ENCODE assay signal across 21 mouse cellular contexts in genomic region chr2:38367023-38367422, GRCm38 (mm10). TPM values are rescaled to one million over a fixed set of nuclear protein-coding genes. Genes with fewer than 3 reads are reported as not detected.
DNase-seq lines count a peak whose midpoint lies in the region; ATAC-seq and TF ChIP-seq lines count a peak whose summit lies in the region.
"Had no signal": no experiment of that assay in that cellular context is flagged by ENCODE, and none has a peak within 500 bp of the region (broad histone marks: within the 10 kb centered on the region; RNA-seq: fewer than 3 reads in every experiment).

No protein-coding gene starts in this region.

- H3K9ac ChIP-seq in heart, embryonic 12.5 days = no peak overlapping the region
- no peak overlapping the region for H3K9ac ChIP-seq in forebrain, embryonic 12.5 days
- H3K9ac ChIP-seq in neural tube, embryonic 15.5 days (replicated peaks) = no peak overlapping the region
- H3K9ac ChIP-seq in liver, postnatal 0 days (replicated peaks) = no peak overlapping the region
- H3K9ac ChIP-seq: embryonic facial prominence, embryonic 12.5 days; intestine, embryonic 15.5 days; lung, embryonic 14.5 days; neural tube, embryonic 13.5 days had no signal

- no peak for DNase-seq in heart, adult 11 months
- peak; percentile 48 for DNase-seq in brain, embryonic 14.5 days (ENCODE audit: low read depth)
- no peak for DNase-seq in limb, embryonic 10.5 days (ENCODE audit: low spot score)
- DNase-seq in liver, postnatal 0 days = no peak
- no peak for DNase-seq in frontal cortex, postnatal 36 days (ENCODE audit: low spot score in 2 of 2)
- DNase-seq: adrenal gland, adult 8-10 months; B cell, adult 2 months; cerebellum, adult 11-12 months; cerebellum, postnatal 25 days; kidney, postnatal 10 days; layer of hippocampus, adult 9-11 months; lung, embryonic 14.5 days; right cerebral cortex, postnatal 4 days; thymus, postnatal 36 days had no signal

- no peaks in the 10 kb centered on the region for H3K9me3 ChIP-seq in heart, embryonic 12.5 days (replicated peaks)
- no peaks in the 10 kb centered on the region for H3K9me3 ChIP-seq in forebrain, embryonic 12.5 days
- H3K9me3 ChIP-seq in limb, embryonic 10.5 days (replicated peaks) = no peaks in the 10 kb centered on the region
- no peaks in the 10 kb centered on the region for H3K9me3 ChIP-seq in neural tube, embryonic 15.5 days (replicated peaks)
- no peaks in the 10 kb centered on the region for H3K9me3 ChIP-seq in liver, postnatal 0 days (ENCODE audit: low read length)
- H3K9me3 ChIP-seq: embryonic facial prominence, embryonic 12.5 days; hindbrain, embryonic 10.5 days; intestine, embryonic 15.5 days; neural tube, embryonic 13.5 days had no signal

- WGBS in heart, embryonic 12.5 days = 11% methylated on average over 9 of the region's 9 CpGs
- WGBS in forebrain, embryonic 12.5 days = 33% methylated on average over 9 of the region's 9 CpGs
- 9% methylated on average over 9 of the region's 9 CpGs for WGBS in limb, embryonic 10.5 days
- WGBS in neural tube, embryonic 15.5 days = 15% methylated on average over 9 of the region's 9 CpGs
- 15% methylated on average over 9 of the region's 9 CpGs for WGBS in liver, postnatal 0 days (ENCODE audit: insufficient replicate concordance)

- no peak for TF ChIP-seq POLR2A in brain, embryonic 14.5 days (IDR thresholded peaks at IDR 0.05; ENCODE audit: borderline replicate concordance, extremely low read depth, insufficient read depth, insufficient read length, poor library complexity, severe bottlenecking)

- no peak for TF ChIP-seq EP300 in liver, postnatal 0 days (IDR thresholded peaks at IDR 0.05; ENCODE audit: low read depth)

- peaks cover 89% of the 10 kb centered on the region for H3K27me3 ChIP-seq in heart, embryonic 12.5 days (replicated peaks)
- H3K27me3 ChIP-seq in forebrain, embryonic 12.5 days = peaks cover 25% of the 10 kb centered on the region
- peaks cover 87% of the 10 kb centered on the region for H3K27me3 ChIP-seq in limb, embryonic 10.5 days (ENCODE audit: low read depth, poor library complexity, severe bottlenecking)
- H3K27me3 ChIP-seq in neural tube, embryonic 15.5 days (replicated peaks) = peaks cover 87% of the 10 kb centered on the region
- peaks cover 66% of the 10 kb centered on the region for H3K27me3 ChIP-seq in liver, postnatal 0 days (ENCODE audit: insufficient read depth, low read length)

- H3K4me2 ChIP-seq in heart, embryonic 12.5 days = no peak overlapping the region
- no peak overlapping the region for H3K4me2 ChIP-seq in forebrain, embryonic 12.5 days
- no peak overlapping the region for H3K4me2 ChIP-seq in neural tube, embryonic 15.5 days
- no peak overlapping the region for H3K4me2 ChIP-seq in liver, postnatal 0 days (ENCODE audit: low read depth, low read length)
- H3K4me2 ChIP-seq: embryonic facial prominence, embryonic 12.5 days; intestine, embryonic 15.5 days; lung, embryonic 14.5 days; neural tube, embryonic 13.5 days had no signal

- ATAC-seq in heart, embryonic 12.5 days (ENCODE audit: insufficient number of reproducible peaks, low FRiP score) = 0 out of 2 replicates have a peak, but pooled peaks have one; percentile 29
- ATAC-seq in forebrain, embryonic 12.5 days (ENCODE audit: low FRiP score) = no peak
- no peak for ATAC-seq in neural tube, embryonic 15.5 days (ENCODE audit: low FRiP score)
- ATAC-seq in liver, postnatal 0 days = no peak
- ATAC-seq: intestine, embryonic 15.5 days had no signal

- no peaks in the 10 kb centered on the region for H3K36me3 ChIP-seq in heart, embryonic 12.5 days
- H3K36me3 ChIP-seq in forebrain, embryonic 12.5 days (replicated peaks) = peaks cover 83% of the 10 kb centered on the region
- H3K36me3 ChIP-seq in limb, embryonic 10.5 days = peaks cover 81% of the 10 kb centered on the region
- no peaks in the 10 kb centered on the region for H3K36me3 ChIP-seq in neural tube, embryonic 15.5 days
- no peaks in the 10 kb centered on the region for H3K36me3 ChIP-seq in liver, postnatal 0 days (replicated peaks; ENCODE audit: insufficient read depth, low read length)
- H3K36me3 ChIP-seq: embryonic facial prominence, embryonic 12.5 days; hindbrain, embryonic 10.5 days; intestine, embryonic 15.5 days; neural tube, embryonic 13.5 days had no signal

- H3K27ac ChIP-seq in heart, embryonic 12.5 days (ENCODE audit: poor library complexity, severe bottlenecking) = no peak overlapping the region
- H3K27ac ChIP-seq in forebrain, embryonic 12.5 days = peak overlapping the region; percentile 68
- H3K27ac ChIP-seq in limb, embryonic 10.5 days = peak overlapping the region; percentile 58
- no peak overlapping the region for H3K27ac ChIP-seq in neural tube, embryonic 15.5 days (replicated peaks)
- no peak overlapping the region for H3K27ac ChIP-seq in liver, postnatal 0 days (ENCODE audit: low read depth)
- H3K27ac ChIP-seq: embryonic facial prominence, embryonic 12.5 days; hindbrain, embryonic 10.5 days; intestine, embryonic 15.5 days; neural tube, embryonic 13.5 days had no signal

- peaks cover 12% of the 10 kb centered on the region for H3K4me1 ChIP-seq in heart, embryonic 12.5 days (replicated peaks)
- peaks cover 33% of the 10 kb centered on the region for H3K4me1 ChIP-seq in forebrain, embryonic 12.5 days
- H3K4me1 ChIP-seq in limb, embryonic 10.5 days = peaks cover 31% of the 10 kb centered on the region
- H3K4me1 ChIP-seq in neural tube, embryonic 15.5 days = peaks cover 6% of the 10 kb centered on the region
- peaks cover 10% of the 10 kb centered on the region for H3K4me1 ChIP-seq in liver, postnatal 0 days (ENCODE audit: insufficient read depth)

- H3K4me3 ChIP-seq in heart, embryonic 12.5 days = no peak overlapping the region
- H3K4me3 ChIP-seq in forebrain, embryonic 12.5 days (replicated peaks) = no peak overlapping the region
- H3K4me3 ChIP-seq in limb, embryonic 10.5 days = no peak overlapping the region
- H3K4me3 ChIP-seq in neural tube, embryonic 15.5 days (replicated peaks) = no peak overlapping the region
- no peak overlapping the region for H3K4me3 ChIP-seq in liver, postnatal 0 days (ENCODE audit: low read depth, low read length)
- H3K4me3 ChIP-seq: embryonic facial prominence, embryonic 12.5 days; hindbrain, embryonic 10.5 days; intestine, embryonic 15.5 days; neural tube, embryonic 13.5 days had no signal

- TF ChIP-seq CTCF in brain, embryonic 14.5 days (IDR thresholded peaks at IDR 0.05; ENCODE audit: borderline replicate concordance, extremely low read depth, insufficient read depth, insufficient read length) = no peak
- no peak for TF ChIP-seq CTCF in liver, postnatal 0 days (IDR thresholded peaks at IDR 0.05; ENCODE audit: low read depth)

RNA-seq across cellular contexts. Expression of gene Lhx2, which starts 27.9 kb away (rescaled TPM):
- 0.36 and 0.70 TPM in 2 replicates for polyA plus RNA-seq in heart, embryonic 12.5 days (2016; fragmentation: Nextera tagmentation; extraction: Ambion mirVana)
- polyA plus RNA-seq in brain, embryonic 14.5 days (2012; rRNA removed) = 160 and 273 TPM in 2 replicates
- 196 and 224 TPM in 2 replicates for polyA plus RNA-seq in forebrain, embryonic 12.5 days (2016; fragmentation: Nextera tagmentation; extraction: Ambion mirVana)
- polyA plus RNA-seq in limb, embryonic 10.5 days (2016; fragmentation: Nextera tagmentation; extraction: Ambion mirVana) = 33.7 and 48.4 TPM in 2 replicates
- 1.6 and 3.0 TPM in 2 replicates for polyA plus RNA-seq in neural tube, embryonic 15.5 days (2015; fragmentation: Nextera tagmentation; extraction: Ambion mirVana)
- 1.7 and 2.8 TPM in 2 replicates for polyA plus RNA-seq in liver, postnatal 0 days (2015; fragmentation: Nextera tagmentation; extraction: Ambion mirVana)

Comparison
In these comparisons a context has a peak if more than half of its experiments do, and no peak if none do; other contexts are left out.
1. H3K27ac ChIP-seq: peak in forebrain, embryonic 12.5 days (single experiment) and limb, embryonic 10.5 days (single experiment); none in heart, embryonic 12.5 days (single experiment), neural tube, embryonic 15.5 days (single experiment) and liver, postnatal 0 days (single experiment).